Mouse (Mus musculus) heart, embryonic 11.5 days (tissue): ENCODE data around the gene Snrpd3. TPM values are rescaled to one million over a fixed set of nuclear protein-coding genes. Genes with fewer than 3 reads are reported as not detected.

ENCODE experiments used
- ATAC-seq: fragments of 200-750 bp; cut with Nextera tagmentation; replicated peaks from 2 replicates; pipeline ENCODE4 v1.8.0; 2017; ENCODE audit warnings: moderate library complexity; ENCODE audit not compliant: insufficient number of reproducible peaks, low FRiP score, low TSS enrichment
- H3K27ac ChIP-seq: fragments of 300-500 bp; sonication (generic); 2 replicates; pipeline ENCODE4 v1.5.1; 2014; ENCODE audit warnings: mild to moderate bottlenecking, low read depth, low read length
- H3K27me3 ChIP-seq: fragments of 300-500 bp; sonication (generic); 2 replicates; pipeline ENCODE4 v1.6.1; 2014; ENCODE audit warnings: mild to moderate bottlenecking, low read length, mixed read lengths; ENCODE audit not compliant: control insufficient read depth, insufficient read depth
- H3K36me3 ChIP-seq: fragments of 300-500 bp; sonication (generic); 2 replicates; pipeline ENCODE4 v1.6.1; 2014; ENCODE audit warnings: mild to moderate bottlenecking, low read length, moderate library complexity, mixed read lengths; ENCODE audit not compliant: control insufficient read depth, insufficient read depth
- H3K4me1 ChIP-seq: fragments of 300-500 bp; sonication (generic); 2 replicates; pipeline ENCODE4 v1.6.1; 2014; ENCODE audit warnings: low read length; ENCODE audit not compliant: control insufficient read depth, insufficient read depth
- H3K4me2 ChIP-seq: fragments of 300-500 bp; sonication (generic); 2 replicates; pipeline ENCODE4 v1.6.1; 2014; ENCODE audit warnings: mild to moderate bottlenecking, moderate library complexity
- H3K4me3 ChIP-seq: fragments of 300-500 bp; sonication (generic); 2 replicates; pipeline ENCODE4 v1.5.1; 2014; ENCODE audit warnings: low read depth, low read length
- H3K9ac ChIP-seq: fragments of 300-500 bp; sonication (generic); 2 replicates; pipeline ENCODE4 v1.6.1; 2014; ENCODE audit warnings: mild to moderate bottlenecking, low read depth, low read length, moderate library complexity
- H3K9me3 ChIP-seq: fragments of 300-500 bp; sonication (generic); replicated peaks from 2 replicates; pipeline ENCODE4 v1.6.1; 2016; ENCODE audit warnings: low read length; ENCODE audit not compliant: control insufficient read depth
- WGBS: fragments of 180-500 bp; shearing (Covaris S2); extraction: QIAGEN DNeasy Blood & Tissue Kit; methylation state at CpG from one replicate; pipeline ENCODE4 v1.1.7; 2014; ENCODE audit not compliant: insufficient replicate concordance; 5-methylcytosine and 5-hydroxymethylcytosine counted together
- polyA plus RNA-seq: library from polyadenylated mRNA; unstranded; fragments of >200 nt; fragmentation: Nextera tagmentation; extraction: Ambion mirVana; gene quantifications from 2 replicates; pipeline ENCODE4 v1.2.1, GENCODE M21; 2014

Gene Snrpd3
- polyA plus RNA-seq, 1 experiment from 2014 or later = 121 TPM

GRCm38 (mm10) chr10:75552106-75552505 is 34.8 kb downstream of the Snrpd3 start:
- Histone ChIP-seq H3K27me3 (no peaks in the 10 kb centered on the region), H3K9me3 (no peaks in the 10 kb centered on the region), H3K4me1 (peaks cover 5% of the 10 kb centered on the region; the same call in 1 of the 2 replicates), H3K4me3 (no peak overlapping the region), H3K36me3 (no peaks in the 10 kb centered on the region), H3K4me2 (no peak overlapping the region), H3K9ac (no peak overlapping the region), H3K27ac (no peak overlapping the region)
- no peak for ATAC-seq
- 43% methylated on average over 2 of the region's 2 CpGs for WGBS

- ATAC-seq = no peak
- no peaks in the 10 kb centered on the region for H3K9me3 ChIP-seq
- 65% methylated on average over 13 of the region's 13 CpGs for WGBS
- H3K9ac ChIP-seq = no peak overlapping the region
- H3K4me3 ChIP-seq = no peak overlapping the region
- H3K4me1 ChIP-seq = peaks cover 5% of the 10 kb centered on the region; the same call in 1 of the 2 replicates
- H3K36me3 ChIP-seq = no peaks in the 10 kb centered on the region
- 0 out of 2 replicates have a peak, but pooled peaks cover 4% of the 10 kb centered on the region for H3K27me3 ChIP-seq
- H3K4me2 ChIP-seq = no peak overlapping the region
- H3K27ac ChIP-seq = no peak overlapping the region
These were observed 35.5 kb downstream of the Snrpd3 start for GRCm38 (mm10) chr10:75552701-75553450.

GRCm38 (mm10) chr10:75554090-75554489 is 36.7 kb downstream of the Snrpd3 start:
- Histone ChIP-seq H3K9me3 (no peaks in the 10 kb centered on the region), H3K27me3 (peaks cover 11% of the 10 kb centered on the region; the same call in 1 of the 2 replicates), H3K36me3 (no peaks in the 10 kb centered on the region), H3K4me2 (no peak overlapping the region), H3K9ac (no peak overlapping the region), H3K27ac (no peak overlapping the region), H3K4me1 (peaks cover 11% of the 10 kb centered on the region), H3K4me3 (no peak overlapping the region)
- 87% methylated on average over 8 of the region's 8 CpGs for WGBS
- ATAC-seq = no peak

DNA sequence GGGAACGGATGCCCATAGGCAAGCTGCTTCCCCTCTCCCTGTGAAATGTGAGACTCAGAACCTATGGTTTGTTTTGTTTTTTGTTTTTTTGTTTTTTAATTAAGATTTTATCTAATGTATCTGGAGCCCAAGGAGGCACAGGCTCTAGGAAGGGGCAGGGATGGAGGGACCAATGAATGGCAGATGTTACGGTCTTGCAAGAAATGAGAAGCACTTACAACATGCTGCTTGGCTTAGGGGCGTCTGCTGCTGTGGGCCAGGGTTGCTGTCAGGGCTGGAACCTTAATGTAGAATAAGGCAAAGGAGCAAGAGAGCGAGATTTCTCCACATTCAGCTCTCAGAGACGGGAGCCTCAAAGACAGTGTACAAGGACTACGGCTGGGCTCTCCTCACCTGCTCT is 38.2 kb downstream of the Snrpd3 start:
- Histone ChIP-seq H3K27me3 (peaks cover 26% of the 10 kb centered on the region), H3K4me3 (no peak overlapping the region), H3K9me3 (no peaks in the 10 kb centered on the region), H3K9ac (no peak overlapping the region), H3K4me2 (no peak overlapping the region), H3K27ac (no peak overlapping the region), H3K36me3 (no peaks in the 10 kb centered on the region), H3K4me1 (peaks cover 16% of the 10 kb centered on the region)
- 63% methylated on average over 6 of the region's 6 CpGs for whole genome bisulfite sequencing
- ATAC-seq = no peak

GRCm38 (mm10) chr10:75556026-75556425 is 38.7 kb downstream of the Snrpd3 start:
- Histone ChIP-seq H3K9me3 (no peaks in the 10 kb centered on the region), H3K9ac (no peak overlapping the region), H3K27ac (no peak overlapping the region), H3K4me1 (peaks cover 16% of the 10 kb centered on the region), H3K4me2 (no peak overlapping the region), H3K36me3 (no peaks in the 10 kb centered on the region), H3K4me3 (no peak overlapping the region), H3K27me3 (peaks cover 30% of the 10 kb centered on the region)
- WGBS = 46% methylated on average over 9 of the region's 9 CpGs
- no peak for ATAC-seq

- Histone ChIP-seq H3K4me1 (peaks cover 16% of the 10 kb centered on the region), H3K27me3 (peaks cover 45% of the 10 kb centered on the region), H3K27ac (no peak overlapping the region), H3K4me2 (peak overlapping the region; percentile 12; the same call in 1 of the 2 replicates), H3K9ac (no peak overlapping the region), H3K9me3 (no peaks in the 10 kb centered on the region), H3K36me3 (no peaks in the 10 kb centered on the region), H3K4me3 (no peak overlapping the region)
- 14% methylated on average over 3 of the region's 3 CpGs for WGBS
- no peak for ATAC-seq
These were observed 41.2 kb downstream of the Snrpd3 start for GRCm38 (mm10) chr10:75558515-75558914.

DNA sequence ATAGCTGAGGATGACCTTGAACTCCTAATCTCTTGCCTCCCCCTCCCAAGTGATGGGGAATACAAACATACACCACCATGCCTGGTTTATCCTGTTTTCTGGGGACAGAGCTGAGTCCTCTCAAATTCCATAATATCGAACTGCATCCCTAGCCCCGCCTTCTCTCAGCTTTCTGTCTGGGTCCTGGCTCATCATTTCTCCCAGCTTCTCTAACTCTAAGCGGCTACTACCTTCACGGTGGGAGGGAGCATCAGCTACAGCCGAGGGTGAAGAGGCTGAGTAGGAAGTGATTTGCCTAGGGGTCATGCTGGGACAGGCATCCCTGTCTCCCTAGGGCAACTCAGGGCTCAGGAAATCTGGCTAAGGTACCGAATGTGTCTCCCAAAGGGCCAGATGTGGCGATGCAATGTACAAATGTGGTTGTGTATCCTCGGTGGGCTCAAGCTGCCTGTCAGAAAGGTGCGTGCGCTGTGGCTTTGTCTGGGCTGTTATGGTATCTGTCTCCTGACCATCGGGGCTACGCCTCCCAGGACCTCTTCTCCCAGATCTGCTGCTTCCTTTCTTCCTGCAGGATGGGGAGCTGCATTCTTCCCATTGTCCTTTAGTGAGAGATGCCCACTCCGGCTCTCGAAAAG is 41.8 kb downstream of the Snrpd3 start:
- Histone ChIP-seq H3K4me2 (peak overlapping the region; percentile 98), H3K4me1 (peaks cover 16% of the 10 kb centered on the region), H3K4me3 (peak overlapping the region; percentile 55; the same call in 1 of the 2 replicates), H3K9me3 (no peaks in the 10 kb centered on the region), H3K27me3 (peaks cover 45% of the 10 kb centered on the region), H3K36me3 (no peaks in the 10 kb centered on the region), H3K9ac (0 out of 2 replicates have a peak overlapping the region, but pooled peaks have one; percentile 69), H3K27ac (no peak overlapping the region)
- 5% methylated on average over 14 of the region's 14 CpGs for WGBS
- no peak for ATAC-seq

DNA sequence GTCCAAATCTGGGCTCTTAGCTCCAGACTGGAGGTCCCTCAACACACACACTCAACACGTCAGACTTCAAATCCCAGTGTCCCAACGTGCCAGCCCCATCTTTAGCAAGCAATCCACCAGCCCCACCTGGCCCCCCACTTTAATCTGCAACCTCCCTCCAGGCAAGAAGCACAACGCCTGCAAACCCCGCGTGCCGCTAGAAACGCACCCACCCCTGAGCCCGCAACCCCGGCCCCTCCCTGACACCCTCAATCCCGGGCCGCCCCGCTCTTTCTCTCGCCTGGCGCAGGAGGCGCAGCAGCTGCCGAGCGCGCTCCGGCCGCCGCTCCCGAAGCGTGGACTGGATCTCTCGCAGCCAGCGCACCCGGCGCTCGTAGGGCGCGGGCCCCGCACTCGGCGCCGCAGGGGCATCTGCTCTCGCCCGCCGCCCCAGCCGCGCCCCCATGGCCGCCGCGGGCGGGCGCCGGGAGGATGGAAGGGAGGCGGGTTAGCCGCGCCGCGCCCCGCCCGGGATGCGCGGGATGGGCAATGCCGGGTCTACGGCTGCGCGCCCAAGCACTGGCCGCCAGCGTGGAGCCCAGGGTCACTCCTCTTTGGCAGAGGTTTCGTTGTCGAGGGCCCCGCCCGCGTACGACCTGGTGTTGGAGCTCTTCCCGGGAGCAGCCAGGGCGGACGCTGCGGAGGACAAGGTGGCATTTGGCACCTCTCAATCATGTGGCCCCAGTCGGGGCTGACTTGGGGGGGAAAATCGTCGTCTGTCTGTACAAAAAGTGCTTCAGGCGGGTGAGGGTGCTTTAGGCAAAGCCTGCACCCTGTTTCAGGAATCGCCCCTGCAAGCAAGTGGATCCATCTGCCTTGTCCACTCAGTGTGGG is 42.6 kb downstream of the Snrpd3 start, which contains the start of gene Lrrc75b:
Lrrc75b (minus strand) TSS at position 655 of the 873 bp plus-strand sequence.
- Histone ChIP-seq H3K4me1 (peaks cover 16% of the 10 kb centered on the region), H3K9me3 (no peaks in the 10 kb centered on the region), H3K9ac (peak within 1 kb of the TSS; percentile 69), H3K27ac (no peak within 1 kb of the TSS), H3K36me3 (no peaks in the 10 kb centered on the region), H3K27me3 (peaks cover 45% of the 10 kb centered on the region), H3K4me2 (peak within 1 kb of the TSS; percentile 98), H3K4me3 (peak within 1 kb of the TSS; percentile 55)
- under 1% methylated on average over 68 of the region's 75 CpGs for WGBS
- 0 out of 2 replicates have a peak, but pooled peaks have one; percentile 11 for ATAC-seq
